Mouse (Mus musculus) olfactory bulb, adult 2 months (tissue): ENCODE data around the gene Kirrel3.

Experiments used
- CTCF ChIP-seq: fragments of 200-500 bp; IDR thresholded peaks from 2 replicates; pipeline ENCODE4 v1.5.1; 2012; ENCODE audit warnings: low read depth, mild to moderate bottlenecking, low read length, moderate library complexity; ENCODE audit not compliant: insufficient read depth
- POLR2A ChIP-seq: fragments of 200-500 bp; IDR thresholded peaks from 2 replicates; pipeline ENCODE4 v1.6.1; 2012; ENCODE audit warnings: mild to moderate bottlenecking, low read depth, low read length, moderate library complexity; ENCODE audit not compliant: insufficient read depth

DNA sequence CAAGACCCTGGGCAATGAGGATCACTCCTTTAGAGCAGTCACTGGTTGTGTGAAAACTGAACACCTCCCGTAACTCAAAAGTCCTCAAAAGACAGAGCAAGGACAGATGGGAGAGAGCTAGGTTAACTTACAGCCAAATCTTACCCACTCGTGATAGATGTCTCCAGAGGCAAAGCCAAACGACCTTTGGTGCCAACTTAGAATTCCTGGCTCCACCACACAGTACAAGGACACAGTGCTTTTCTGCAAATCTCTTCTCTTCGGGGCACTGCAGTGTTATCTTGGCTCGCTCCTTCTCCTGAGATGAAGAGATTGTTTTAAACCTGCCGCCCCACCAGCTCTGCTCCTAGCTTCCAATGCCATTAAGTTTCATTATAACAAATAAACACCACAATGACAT, 437.0 kb downstream of the Kirrel3 start:
- TF ChIP-seq POLR2A (no peak), CTCF (no peak)
